Mouse (Mus musculus) mature B cell (primary cell): Measurements from ENCODE around the gene Terb2.

Experiments
- in situ Hi-C: fragments of 300-500 bp; cut with MboI; formaldehyde crosslinking; loops from 2 replicates; pipeline ENCODE4 v1.14.3; 2019

Terb2 gene

DNA sequence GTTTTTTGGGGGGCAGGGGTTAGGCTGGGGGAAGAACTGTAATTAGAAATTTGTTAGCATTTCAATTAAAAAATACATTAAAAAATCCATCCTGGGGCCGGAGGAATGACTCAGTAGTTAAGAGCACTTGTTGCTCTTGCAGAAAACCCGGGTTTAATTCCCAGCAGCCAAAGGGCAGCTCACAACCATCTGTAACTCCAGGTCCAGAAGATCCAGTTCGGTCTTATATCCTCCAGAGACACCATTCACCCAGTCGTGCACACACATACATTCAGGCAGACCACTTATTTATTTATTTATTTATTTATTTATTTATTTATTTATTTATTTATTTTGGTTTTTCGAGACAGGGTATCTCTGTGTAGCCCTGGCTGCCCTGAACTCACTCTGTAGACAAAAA lies 47.3 kb downstream of the Terb2 start:
- in situ Hi-C loops = no loop called here

DNA sequence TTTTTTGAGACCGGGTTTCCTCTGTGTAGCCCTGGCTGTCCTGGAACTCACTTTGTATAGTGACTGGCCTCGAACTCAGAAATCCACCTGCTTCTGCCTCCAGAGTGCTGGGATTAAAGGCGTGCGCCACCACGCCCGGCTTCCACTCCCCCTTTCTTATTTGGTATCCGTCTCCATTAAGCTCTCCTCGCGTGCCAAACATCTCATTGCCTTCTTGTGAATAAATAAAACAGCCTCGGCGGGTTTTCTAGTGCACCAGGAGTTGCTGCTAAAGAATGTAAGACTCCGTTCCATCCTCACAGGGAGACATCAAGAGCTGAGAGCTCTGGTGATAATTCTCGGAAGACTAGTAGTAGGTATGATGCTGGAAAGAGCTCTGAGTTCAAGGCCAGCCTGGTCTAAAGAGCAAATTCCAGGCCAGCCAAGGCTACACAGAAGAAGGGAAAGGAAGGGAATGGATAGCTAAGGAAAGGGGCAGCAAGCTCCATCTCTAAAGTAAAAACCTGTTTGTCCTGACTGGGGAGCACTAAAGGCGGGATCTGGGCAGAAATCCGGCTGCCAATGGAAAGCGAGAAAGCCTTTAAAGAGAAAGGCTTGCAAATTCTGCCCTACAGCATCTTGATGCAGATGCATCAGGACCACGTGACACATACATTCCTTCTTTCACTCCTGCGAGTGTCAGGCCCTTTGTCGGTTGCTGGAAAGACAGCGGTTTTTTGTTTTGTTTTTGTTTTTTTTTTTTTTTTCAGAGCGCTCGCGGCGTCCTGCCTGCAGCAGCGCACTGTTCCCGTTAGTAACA lies 47.9 kb downstream of the Terb2 start:
- in situ Hi-C loops = no loop called here

DNA sequence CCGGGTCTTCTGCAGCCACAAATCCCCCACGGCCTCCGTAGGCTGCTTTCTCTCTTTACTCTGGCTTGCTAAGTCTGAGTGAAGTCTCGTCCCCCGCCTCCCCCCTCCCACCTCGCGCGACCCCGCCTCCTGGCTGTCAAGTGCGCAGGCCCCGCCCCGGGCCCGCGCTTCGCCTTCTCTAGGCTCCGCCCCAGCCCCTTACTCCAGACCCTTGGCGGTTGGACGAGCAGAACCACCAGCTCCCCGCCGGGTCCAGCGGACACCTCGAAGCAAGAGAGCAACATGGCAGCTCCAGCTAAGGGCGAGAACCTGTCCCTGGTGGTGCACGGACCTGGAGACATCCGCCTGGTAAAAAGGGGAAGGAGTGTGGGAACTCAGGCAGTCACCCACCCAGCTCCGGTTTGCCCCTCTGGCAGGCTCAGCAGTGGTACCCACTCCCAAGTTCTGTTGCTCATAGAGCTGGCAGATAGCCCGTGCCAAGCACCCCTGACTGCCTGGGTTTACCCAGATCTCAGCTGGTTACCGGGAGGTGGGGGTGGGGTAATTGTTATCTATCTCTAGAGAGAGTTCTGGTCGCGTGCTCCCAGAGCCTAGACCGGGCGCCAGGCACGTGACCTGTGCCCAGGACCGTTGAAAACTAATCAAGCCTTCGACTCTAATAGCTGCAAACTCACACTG lies 48.7 kb downstream of the Terb2 start, which contains the start of gene Sord:
Sord (plus strand) TSS at position 139 of the 678 bp plus-strand sequence.
- in situ Hi-C loops = no loop called here

DNA sequence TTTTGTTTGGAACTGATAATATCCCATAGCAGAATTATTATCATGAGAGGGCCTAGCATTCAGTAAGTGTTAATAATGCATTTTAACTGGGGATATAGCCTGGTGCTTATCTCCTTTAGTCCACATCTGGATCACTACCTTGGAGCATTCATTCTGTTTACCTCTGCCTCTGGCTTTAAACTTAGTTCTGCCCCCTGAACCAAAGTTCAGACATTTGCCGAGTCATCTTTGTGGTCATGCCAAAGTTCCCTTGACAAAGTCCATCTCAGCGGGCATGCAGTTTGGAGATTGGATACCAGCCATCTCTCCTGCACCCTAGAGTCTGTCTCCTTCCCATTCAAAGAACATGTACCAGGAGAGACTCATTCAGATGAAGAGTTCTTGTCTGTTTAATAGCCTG lies 49.4 kb downstream of the Terb2 start:
- in situ Hi-C loops = no loop called here

DNA sequence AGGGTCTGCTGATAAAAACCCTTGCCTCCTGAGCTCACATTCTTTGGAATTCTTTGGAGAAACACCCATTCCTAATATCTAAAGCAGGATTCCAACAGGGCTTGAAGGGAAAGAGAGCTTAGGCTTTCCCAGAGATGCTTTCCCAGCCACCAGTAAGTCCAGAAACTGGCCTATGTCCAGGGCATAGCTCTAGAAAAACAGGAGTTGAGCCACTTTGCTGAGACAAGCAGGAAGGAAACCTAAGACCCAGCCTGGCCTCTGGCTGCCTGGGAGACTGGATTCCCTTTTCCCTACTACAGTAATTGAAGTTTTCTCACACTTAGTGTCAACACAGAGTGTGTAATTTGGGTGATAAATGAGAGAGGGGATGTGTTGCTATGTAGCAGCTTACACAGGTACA lies 50.2 kb downstream of the Terb2 start:
- in situ Hi-C loops = no loop called here

DNA sequence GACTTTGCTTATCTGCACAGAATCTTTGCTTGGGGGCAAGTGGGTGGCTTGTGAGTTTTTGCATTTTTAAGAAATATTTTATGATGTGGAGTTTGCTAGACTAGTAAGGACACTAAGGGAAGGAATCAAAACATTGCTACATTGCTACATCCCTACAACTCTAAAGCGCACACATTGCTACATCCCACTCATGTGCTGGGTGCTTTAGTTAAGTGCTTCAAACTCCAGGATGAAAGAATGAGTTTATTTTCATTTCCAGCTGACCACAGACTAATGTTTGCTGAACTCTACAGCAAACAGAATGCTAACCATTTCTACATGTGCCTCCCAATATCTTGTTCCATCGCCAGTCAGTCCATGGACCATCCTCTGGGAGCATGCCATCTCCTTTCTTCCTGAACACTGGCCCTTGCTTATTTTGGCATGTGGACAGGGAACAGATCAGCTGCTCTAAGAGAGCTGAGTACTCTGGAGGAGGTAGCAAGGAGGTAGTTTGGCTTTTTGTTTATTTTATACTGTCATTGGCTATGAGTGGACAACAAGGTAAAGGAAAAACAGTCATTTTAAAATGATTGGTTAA lies 51.9 kb downstream of the Terb2 start:
- in situ Hi-C loops = no loop called here

DNA sequence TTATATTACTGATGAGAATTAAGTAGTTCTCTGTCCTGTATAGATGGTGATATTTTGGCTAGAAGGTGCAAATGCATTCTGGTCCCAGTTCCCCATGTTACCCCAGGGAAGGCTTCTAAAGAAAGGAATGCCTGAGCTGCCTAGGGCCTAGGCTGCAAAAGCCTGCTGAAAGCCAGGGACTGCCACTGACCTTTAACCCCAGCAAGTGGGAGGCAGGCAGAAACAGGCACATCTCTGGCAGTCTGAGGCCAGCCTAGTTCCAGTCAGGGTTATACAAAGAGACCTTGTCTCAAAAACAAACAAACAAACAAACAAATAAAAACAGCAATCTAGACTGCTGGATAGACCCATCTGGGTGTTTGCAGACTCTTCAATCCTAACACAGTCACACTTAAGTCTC lies 54.7 kb downstream of the Terb2 start:
- in situ Hi-C loops = no loop called here

DNA sequence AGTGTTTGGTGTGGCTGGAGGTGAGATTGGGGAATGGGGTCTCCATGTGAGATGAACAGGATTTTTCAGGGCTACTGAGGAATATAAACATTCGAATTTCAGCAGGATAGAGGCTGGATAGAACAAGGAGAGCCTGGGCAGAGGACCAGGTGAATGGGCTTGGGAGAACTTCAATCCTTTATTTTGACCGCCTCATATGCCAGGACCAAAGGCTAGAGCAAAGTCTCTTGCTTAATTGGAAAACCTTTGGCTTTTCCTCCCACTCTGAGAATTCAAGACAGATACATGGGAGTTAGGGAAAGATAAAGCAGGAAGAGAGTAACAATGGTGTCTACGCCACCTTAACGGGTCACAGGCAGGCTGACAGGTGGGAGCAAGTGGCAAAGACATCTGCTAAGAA lies 55.2 kb downstream of the Terb2 start:
- in situ Hi-C loops = no loop called here

DNA sequence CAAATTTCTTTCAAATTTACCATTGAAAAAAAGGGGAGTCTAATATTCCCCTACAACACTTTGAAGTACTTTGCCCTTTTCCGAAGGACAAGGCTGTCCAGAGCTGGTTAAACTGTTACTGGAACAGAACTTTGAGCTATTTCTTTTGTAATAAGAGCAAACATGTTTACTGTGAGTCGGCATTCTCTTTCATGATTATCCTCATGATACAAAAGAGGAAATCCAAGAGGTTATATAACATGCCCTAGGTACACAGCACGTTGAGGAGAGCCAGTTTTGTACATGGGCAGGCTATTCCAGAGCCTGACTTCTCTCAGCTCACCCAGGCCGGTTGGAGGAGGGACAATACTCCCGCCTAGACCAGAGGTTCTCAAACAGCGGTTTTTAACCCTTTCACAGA lies 55.9 kb downstream of the Terb2 start:
- in situ Hi-C loops = no loop called here

DNA sequence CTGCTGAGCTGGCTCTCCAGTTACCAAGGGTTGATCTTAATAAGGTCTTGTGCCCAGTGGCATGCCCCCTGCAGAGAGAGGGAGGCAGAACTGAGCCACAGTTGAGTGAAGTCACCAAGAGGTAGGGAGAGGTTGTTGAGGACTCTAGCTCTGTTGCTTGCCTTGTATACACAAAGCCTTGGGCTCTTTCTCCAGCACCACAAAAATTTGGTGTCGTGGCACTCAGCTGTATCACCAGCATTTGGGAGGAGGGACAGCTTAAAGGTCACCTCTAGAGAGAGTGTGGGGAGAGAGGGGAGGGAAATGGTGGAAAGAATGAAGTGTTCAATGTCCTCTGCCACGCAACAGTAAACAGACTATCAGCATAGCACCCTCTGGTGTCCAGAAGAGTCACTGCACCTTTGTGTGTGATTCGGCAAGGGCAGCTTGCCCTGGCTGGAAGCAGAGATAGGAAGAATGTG lies 57.6 kb downstream of the Terb2 start:
- in situ Hi-C loops = no loop called here

DNA sequence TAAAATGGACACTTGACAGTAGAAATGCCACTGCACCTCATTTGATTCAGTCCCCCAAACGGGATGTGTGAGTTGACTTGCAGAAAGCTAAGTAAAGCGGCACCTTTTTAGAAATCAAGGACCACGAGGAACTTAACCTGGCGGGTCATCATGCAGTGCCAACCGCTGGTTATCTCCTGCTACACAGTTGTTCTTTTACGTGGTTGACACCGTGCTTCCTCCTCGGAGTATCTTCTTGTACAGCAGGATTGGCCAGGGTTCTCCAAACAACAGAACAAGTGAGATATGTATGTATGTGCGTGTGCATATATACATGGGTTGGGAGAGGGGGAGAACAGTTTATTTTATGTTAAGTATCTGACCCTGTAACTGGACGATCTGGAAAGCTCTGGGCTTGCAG lies 61.7 kb downstream of the Terb2 start:
- in situ Hi-C loops = no loop called here

DNA sequence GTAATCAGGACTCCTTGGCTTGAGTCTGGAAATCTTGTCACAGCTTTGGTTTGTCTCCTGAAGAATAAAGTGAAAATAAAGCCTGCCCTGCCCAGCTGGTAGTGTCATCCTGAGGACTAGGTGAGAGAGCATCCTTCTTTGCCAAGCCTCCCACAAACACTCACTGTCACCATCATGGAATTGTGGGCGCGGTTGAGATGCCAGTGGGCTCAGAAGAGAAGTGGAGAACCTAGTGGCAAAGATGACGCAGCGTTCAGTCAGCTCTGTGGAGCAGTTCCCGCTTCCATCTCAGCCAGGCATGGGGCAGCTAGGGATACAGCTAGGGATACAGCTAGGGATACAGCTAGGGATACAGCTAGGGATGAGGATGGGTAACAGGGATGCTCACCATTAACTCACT lies 69.9 kb downstream of the Terb2 start:
- in situ Hi-C loops = no loop called here
